Mouse (Mus musculus) heart, adult 2 months (tissue): ENCODE measurements around the gene Gm20431. TPM values are rescaled to one million over a fixed set of nuclear protein-coding genes. Genes with fewer than 3 reads are reported as not detected.

Experiments
- DNase-seq, 2 experiments: peaks; one replicate each; pipeline ENCODE4 v3.0.0; 2021
- H3K27ac ChIP-seq: fragments of 200-600 bp; 2 replicates; pipeline ENCODE4 v1.8.1; 2022
- H3K27me3 ChIP-seq: fragments of 200-500 bp; 2 replicates; pipeline ENCODE4 v1.6.1; 2012; ENCODE audit warnings: mild to moderate bottlenecking, low read length, inconsistent platforms, mixed read lengths; ENCODE audit not compliant: control insufficient read depth, insufficient read depth
- H3K36me3 ChIP-seq: fragments of 200-500 bp; 2 replicates; pipeline ENCODE4 v1.6.1; 2012; ENCODE audit warnings: low read length, inconsistent platforms; ENCODE audit not compliant: control insufficient read depth, insufficient read depth
- H3K4me1 ChIP-seq: fragments of 200-500 bp; 2 replicates; pipeline ENCODE4 v1.6.1; 2011; ENCODE audit warnings: low read length; ENCODE audit not compliant: control insufficient read depth, insufficient read depth
- H3K4me3 ChIP-seq: fragments of 200-600 bp; 2 replicates; pipeline ENCODE4 v1.8.1; 2022
- H3K79me2 ChIP-seq: fragments of 200-500 bp; replicated peaks from 2 replicates; pipeline ENCODE4 v1.6.1; 2012; ENCODE audit warnings: mild to moderate bottlenecking, inconsistent platforms, low read length, moderate library complexity, mixed read lengths; ENCODE audit not compliant: control insufficient read depth, insufficient read depth
- H3K9ac ChIP-seq: fragments of 200-500 bp; 2 replicates; pipeline ENCODE4 v1.6.1; 2012; ENCODE audit warnings: low read depth, mild to moderate bottlenecking, control low read depth, inconsistent platforms, low read length, mixed read lengths
- CTCF ChIP-seq: fragments of 200-600 bp; IDR thresholded peaks from 2 replicates; pipeline ENCODE4 v1.8.1; 2022; ENCODE audit warnings: antibody characterized with exemption, mild to moderate bottlenecking, moderate library complexity
- EP300 ChIP-seq: fragments of 200-500 bp; IDR thresholded peaks from 2 replicates; pipeline ENCODE4 v1.6.1; 2011; ENCODE audit warnings: low read depth, low read length, control low read depth; ENCODE audit not compliant: insufficient read depth
- POLR2A ChIP-seq: fragments of 200-500 bp; IDR thresholded peaks from 2 replicates; pipeline ENCODE4 v1.6.1; 2011; ENCODE audit warnings: mild to moderate bottlenecking, low read depth, low read length, control low read depth; ENCODE audit not compliant: insufficient read depth
- WGBS: fragments of 180-500 bp; shearing (Covaris S2); methylation state at CpG from one replicate; pipeline ENCODE4 v1.1.7; 2018; 5-methylcytosine and 5-hydroxymethylcytosine counted together
- intact Hi-C: fragments of 180-260 bp; cut with DNase I; formaldehyde crosslinking; loops from one replicate; pipeline ENCODE4 v1.15.1; 2025
- polyA plus RNA-seq: library from polyadenylated mRNA; depleted of rRNA; stranded (reverse); fragments of >200 nt; gene quantifications from 2 replicates; pipeline ENCODE4 v1.2.3, GENCODE M21; 2012
- total RNA-seq, 2 experiments: library from RNA; stranded (reverse); gene quantifications; 2 replicates each; pipeline ENCODE4 v1.2.3; 2021

Gene Gm20431
- total and polyA plus RNA-seq, 3 experiments, result 15.6 to 21.0 (median 16.5) TPM

GRCm38 (mm10) chr2:167683721-167684120, 22.4 kb upstream of the Gm20431 start:
- no peaks in the 10 kb centered on the region for H3K27me3 ChIP-seq
- no peaks in the 10 kb centered on the region for H3K4me1 ChIP-seq
- intact Hi-C loops, result loop anchor here (10.0 kb wide), 1 partner anchor 411 kb away; no protein-coding TSS in a partner anchor
- no peak for DNase-seq
- no peak overlapping the region for H3K27ac ChIP-seq
- no peak overlapping the region for H3K4me3 ChIP-seq
- H3K79me2 ChIP-seq, result no peaks in the 10 kb centered on the region
- WGBS, result 83% methylated on average over 3 of the region's 3 CpGs
- no peak overlapping the region for H3K9ac ChIP-seq
- no peaks in the 10 kb centered on the region for H3K36me3 ChIP-seq
- TF ChIP-seq CTCF (no peak), EP300 (no peak), POLR2A (no peak)

- intact Hi-C loops, result loop anchor here (1.0 to 10.0 kb wide), 3 partner anchors 39 to 414 kb away; no protein-coding TSS in a partner anchor
- H3K9ac ChIP-seq, result no peak overlapping the region
- H3K4me1 ChIP-seq, result no peaks in the 10 kb centered on the region
- H3K27me3 ChIP-seq, result no peaks in the 10 kb centered on the region
- no peaks in the 10 kb centered on the region for H3K36me3 ChIP-seq
- peak; percentile 55 to 66 for DNase-seq
- WGBS, result 54% methylated on average over 5 of the region's 5 CpGs
- H3K27ac ChIP-seq, result no peak overlapping the region
- no peaks in the 10 kb centered on the region for H3K79me2 ChIP-seq
- no peak for TF ChIP-seq POLR2A
- TF ChIP-seq EP300, result no peak
- peak; percentile 77 for TF ChIP-seq CTCF
- H3K4me3 ChIP-seq, result no peak overlapping the region
Observed at GRCm38 (mm10) chr2:167680657-167681056, 19.4 kb upstream of the Gm20431 start.

GRCm38 (mm10) chr2:167679902-167680430, 18.7 kb upstream of the Gm20431 start:
- Histone ChIP-seq H3K4me3 (no peak overlapping the region), H3K4me1 (no peaks in the 10 kb centered on the region), H3K79me2 (no peaks in the 10 kb centered on the region), H3K27ac (no peak overlapping the region), H3K9ac (no peak overlapping the region), H3K36me3 (no peaks in the 10 kb centered on the region), H3K27me3 (no peaks in the 10 kb centered on the region)
- peak; percentile 81 to 89 for DNase-seq
- whole genome bisulfite sequencing, result 3% methylated on average over 13 of the region's 13 CpGs
- no peak for TF ChIP-seq POLR2A
- no peak for TF ChIP-seq EP300
- TF ChIP-seq CTCF, result peak; percentile 89
- intact Hi-C loops, result loop anchor here (1.0 to 10.0 kb wide), 3 partner anchors 39 to 415 kb away; no protein-coding TSS in a partner anchor

DNA sequence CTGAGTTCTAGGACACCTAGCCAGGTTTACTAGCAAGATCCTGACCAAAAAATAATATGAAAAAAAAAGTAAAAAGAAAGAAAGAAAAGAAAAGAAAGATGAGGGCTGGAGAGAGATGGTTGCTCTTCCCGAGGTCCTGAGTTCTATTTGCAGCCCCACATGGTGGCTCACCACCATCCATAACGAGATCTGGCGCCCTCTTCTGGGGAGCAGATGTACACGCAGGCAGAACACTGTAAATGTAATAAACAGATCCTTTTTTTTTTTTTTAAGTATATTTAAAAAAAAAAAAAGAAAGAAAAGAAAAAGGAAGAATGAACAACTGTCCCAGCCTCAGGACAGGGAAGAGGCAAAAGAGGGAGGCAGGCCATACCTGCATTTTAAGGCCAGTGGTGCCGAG, 17.3 kb upstream of the Gm20431 start:
- DNase-seq, result no peak
- Histone ChIP-seq H3K4me3 (no peak overlapping the region), H3K79me2 (no peaks in the 10 kb centered on the region), H3K27ac (no peak overlapping the region), H3K36me3 (no peaks in the 10 kb centered on the region), H3K4me1 (no peaks in the 10 kb centered on the region), H3K9ac (no peak overlapping the region), H3K27me3 (no peaks in the 10 kb centered on the region)
- TF ChIP-seq EP300, result no peak
- TF ChIP-seq POLR2A, result no peak
- TF ChIP-seq CTCF, result peak; percentile 61
- intact Hi-C loops, result no loop called here
- WGBS, result 54% methylated on average over 5 of the region's 5 CpGs

GRCm38 (mm10) chr2:167675120-167675909, 14.0 kb upstream of the Gm20431 start:
- Histone ChIP-seq H3K9ac (no peak overlapping the region), H3K27me3 (no peaks in the 10 kb centered on the region), H3K36me3 (no peaks in the 10 kb centered on the region), H3K4me3 (no peak overlapping the region), H3K4me1 (peaks cover 6% of the 10 kb centered on the region), H3K27ac (no peak overlapping the region), H3K79me2 (no peaks in the 10 kb centered on the region)
- WGBS, result 44% methylated on average over 14 of the region's 14 CpGs
- TF ChIP-seq EP300, result peak; percentile 58; the same call in 1 of the 2 replicates
- TF ChIP-seq POLR2A, result 0 out of 2 replicates have a peak, but pooled peaks have one; percentile 11
- TF ChIP-seq CTCF, result peak; percentile 74
- intact Hi-C loops, result loop anchor here (1.0 kb wide), 1 partner anchor 34 kb away; no protein-coding TSS in a partner anchor
- DNase-seq, result peak in 1 of 2 experiments; percentile 37
